Mouse (Mus musculus) midbrain, embryonic 14.5 days (tissue): ENCODE results near the gene Ccm2. TPM values are rescaled to one million over a fixed set of nuclear protein-coding genes. Genes with fewer than 3 reads are reported as not detected.

Experiments
- ATAC-seq: fragments of 200-750 bp; cut with Nextera tagmentation; 2 replicates; pipeline ENCODE4 v1.8.0; 2017; ENCODE audit warnings: moderate number of reproducible peaks, moderate library complexity; ENCODE audit not compliant: low FRiP score, low TSS enrichment
- DNase-seq: peaks from one replicate; pipeline ENCODE4 v3.0.0-alpha.2; 2015
- H3K27ac ChIP-seq: fragments of 300-500 bp; sonication (generic); replicated peaks from 2 replicates; pipeline ENCODE4 v1.5.1; 2014; ENCODE audit warnings: mild to moderate bottlenecking, low read depth, low read length, moderate library complexity
- H3K27me3 ChIP-seq: fragments of 300-500 bp; sonication (generic); 2 replicates; pipeline ENCODE4 v1.6.1; 2014; ENCODE audit warnings: low read length, control low read depth, mixed read lengths; ENCODE audit not compliant: control insufficient read depth, insufficient read depth
- H3K36me3 ChIP-seq: fragments of 300-500 bp; sonication (generic); 2 replicates; pipeline ENCODE4 v1.6.1; 2014; ENCODE audit warnings: low read length, control low read depth; ENCODE audit not compliant: control insufficient read depth, insufficient read depth
- H3K4me1 ChIP-seq: fragments of 300-500 bp; sonication (generic); 2 replicates; pipeline ENCODE4 v1.6.1; 2014; ENCODE audit warnings: mild to moderate bottlenecking, antibody characterized with exemption, low read length, control low read depth; ENCODE audit not compliant: control insufficient read depth, insufficient read depth
- H3K4me2 ChIP-seq: fragments of 300-500 bp; sonication (generic); 2 replicates; pipeline ENCODE4 v1.6.1; 2014; ENCODE audit warnings: mild to moderate bottlenecking, low read length, moderate library complexity
- H3K4me3 ChIP-seq: fragments of 300-500 bp; sonication (generic); replicated peaks from 2 replicates; pipeline ENCODE4 v1.5.1; 2014; ENCODE audit warnings: low read depth, low read length
- H3K9ac ChIP-seq: fragments of 300-500 bp; sonication (generic); replicated peaks from 2 replicates; pipeline ENCODE4 v1.6.1; 2014; ENCODE audit warnings: mild to moderate bottlenecking, low read length, moderate library complexity
- H3K9me3 ChIP-seq: fragments of 300-500 bp; sonication (generic); 2 replicates; pipeline ENCODE4 v1.6.1; 2016; ENCODE audit warnings: low read length, control low read depth, mixed read lengths; ENCODE audit not compliant: control insufficient read depth
- WGBS: fragments of 180-500 bp; shearing (Covaris S2); extraction: QIAGEN DNeasy Blood & Tissue Kit; methylation state at CpG from one replicate; pipeline ENCODE4 v1.1.7; 2014; 5-methylcytosine and 5-hydroxymethylcytosine counted together
- polyA plus RNA-seq: library from polyadenylated mRNA; unstranded; fragments of >200 nt; fragmentation: Nextera tagmentation; extraction: Ambion mirVana; gene quantifications from 2 replicates; pipeline ENCODE4 v1.2.1, GENCODE M21; 2014

Ccm2 gene
- polyA plus RNA-seq, 1 experiment from 2014 or later: 73.8 TPM

DNA sequence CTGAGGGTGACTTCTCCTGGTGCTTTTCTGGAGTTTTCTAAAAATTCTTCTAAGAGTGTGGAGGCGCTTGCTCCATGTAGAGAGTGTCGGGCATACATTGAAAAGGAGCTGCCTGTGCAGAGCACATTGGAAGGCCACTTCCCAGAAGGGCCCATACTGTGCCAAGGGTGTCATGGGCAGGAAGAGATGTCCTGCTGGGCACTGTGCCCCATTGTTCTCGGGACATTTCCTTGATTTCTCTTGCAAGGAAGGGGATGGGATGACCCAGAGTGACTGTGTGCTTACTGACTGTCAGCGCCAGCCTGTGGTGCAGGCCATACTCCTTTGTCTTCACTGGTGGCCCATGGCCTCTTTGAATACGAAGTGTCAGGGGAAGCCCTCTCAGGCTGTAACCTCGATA, 92.4 kb downstream of the Ccm2 start:
- no peak overlapping the region for H3K4me3 ChIP-seq
- H3K36me3 ChIP-seq: no peaks in the 10 kb centered on the region
- DNase-seq (no peak), ATAC-seq (no peak)
- no peaks in the 10 kb centered on the region for H3K4me1 ChIP-seq
- H3K9me3 ChIP-seq: no peaks in the 10 kb centered on the region
- WGBS: 79% methylated on average over 6 of the region's 6 CpGs
- H3K9ac ChIP-seq: no peak overlapping the region
- no peak overlapping the region for H3K27ac ChIP-seq
- H3K27me3 ChIP-seq: no peaks in the 10 kb centered on the region
- no peak overlapping the region for H3K4me2 ChIP-seq

GRCm38 (mm10) chr11:6644566-6644965, 97.9 kb downstream of the Ccm2 start:
- Histone ChIP-seq H3K27ac (no peak overlapping the region), H3K4me1 (no peaks in the 10 kb centered on the region), H3K4me2 (no peak overlapping the region), H3K4me3 (no peak overlapping the region), H3K9ac (no peak overlapping the region), H3K9me3 (no peaks in the 10 kb centered on the region), H3K36me3 (no peaks in the 10 kb centered on the region), H3K27me3 (no peaks in the 10 kb centered on the region)
- DNase-seq: no peak
- 64% methylated on average over 6 of the region's 6 CpGs for WGBS
- peak; percentile 31; the same call in 1 of the 2 replicates for ATAC-seq

Other genes starting within 250 kb of the Ccm2 start
- gene Zmiz2, start 157.8 kb upstream of the Ccm2 start, polyA plus RNA-seq: 41.6 and 42.6 TPM in 2 replicates
- 3,781 and 4,177 TPM in 2 replicates for gene Ppia, start 131.4 kb upstream of the Ccm2 start, polyA plus RNA-seq
- 341 and 379 TPM in 2 replicates for gene H2afv, start 102.4 kb upstream of the Ccm2 start, polyA plus RNA-seq
- gene Purb, start 71.0 kb upstream of the Ccm2 start, polyA plus RNA-seq: 12.5 and 12.7 TPM in 2 replicates
- 0.15 and 0.37 TPM in 2 replicates for gene Myo1g, start 25.9 kb upstream of the Ccm2 start, polyA plus RNA-seq
- gene Nacad, start 59.2 kb downstream of the Ccm2 start, polyA plus RNA-seq: 88.5 and 100.0 TPM in 2 replicates
- gene Tbrg4, start 79.2 kb downstream of the Ccm2 start, polyA plus RNA-seq: 28.1 and 30.2 TPM in 2 replicates
- gene Wap, start 91.8 kb downstream of the Ccm2 start, polyA plus RNA-seq: not detected in 2 replicates
- 5.9 and 7.0 TPM in 2 replicates for gene Ramp3, start 111.6 kb downstream of the Ccm2 start, polyA plus RNA-seq